In the genomic region with DNA sequence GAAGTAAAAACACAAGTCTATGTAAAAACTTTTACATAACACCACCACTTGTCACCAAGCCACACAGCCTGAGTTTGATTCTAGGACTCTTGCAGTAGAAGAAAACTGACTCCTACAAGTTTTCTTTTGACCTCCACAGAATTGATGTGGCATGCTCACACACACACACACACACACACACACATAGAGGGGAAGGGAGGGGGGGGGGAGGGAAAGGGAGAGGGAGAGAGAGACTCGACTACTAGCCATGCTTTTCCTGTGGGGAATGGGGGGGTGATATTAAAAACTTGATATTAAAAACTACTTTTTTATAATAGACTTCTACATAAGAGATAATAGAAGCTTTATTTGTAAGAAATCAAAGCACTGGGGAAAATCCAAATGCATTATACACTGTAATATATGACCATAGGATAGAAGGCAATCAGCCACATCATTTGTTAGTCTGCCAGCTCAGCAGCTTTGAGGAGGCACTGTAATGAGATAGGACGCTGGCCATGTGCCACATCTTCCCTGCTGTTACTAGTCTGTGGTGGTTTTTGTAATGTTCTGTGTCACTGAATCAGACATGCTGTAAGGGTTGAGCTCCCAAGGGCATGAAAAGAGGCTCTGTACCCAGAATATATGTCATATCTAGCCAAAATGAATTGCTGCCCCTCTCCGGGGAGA, we compare ENCODE assay signal across 8 mouse cellular contexts.
DNase-seq lines count a peak whose midpoint lies in the region.

No protein-coding gene starts in this region.

- peak; percentile 10 for DNase-seq in gastrocnemius, postnatal 14 days
- no peak for DNase-seq in gastrocnemius, adult 8-10 months (ENCODE audit: low spot score in 2 of 2)
- peak; percentile 58 to 64 for DNase-seq in right cerebral cortex, postnatal 10 days (ENCODE audit: low spot score in 2 of 2)
- DNase-seq in right cerebral cortex, postnatal 25 days: no peak
- peak; percentile 20 to 30 for DNase-seq in heart, postnatal 10 days
- peak; percentile 36 for DNase-seq in mesoderm, embryonic 11.5 days (ENCODE audit: low read depth, low spot score)
- no peak for DNase-seq in c-Kit-positive CD71-positive TER-119-positive erythroid progenitor cells, embryonic 14.5 days (ENCODE audit: low spot score)
- no peak for DNase-seq in kidney, adult 11 months

- intact Hi-C loops in gastrocnemius, postnatal 14 days (cut with DNase I; ENCODE audit: low total_unique reads): no loop called here
- intact Hi-C loops in heart, postnatal 10 days (cut with DNase I): no loop called here

Comparison
In these comparisons a context has a peak if more than half of its experiments do, and no peak if none do; other contexts are left out.
1. DNase-seq: peak in gastrocnemius, postnatal 14 days (single experiment), right cerebral cortex, postnatal 10 days (2 of 2), heart, postnatal 10 days (2 of 2) and mesoderm, embryonic 11.5 days (single experiment); none in gastrocnemius, adult 8-10 months (0 of 2), right cerebral cortex, postnatal 25 days (single experiment), c-Kit-positive CD71-positive TER-119-positive erythroid progenitor cells, embryonic 14.5 days (single experiment) and kidney, adult 11 months (single experiment).